Mouse (Mus musculus) intestine, embryonic 14.5 days (tissue): ENCODE results near the gene Zfc3h1. TPM values are rescaled to one million over a fixed set of nuclear protein-coding genes. Genes with fewer than 3 reads are reported as not detected.

ENCODE experiments used
- ATAC-seq: fragments of 200-750 bp; cut with Nextera tagmentation; replicated peaks from 2 replicates; pipeline ENCODE4 v1.8.0; 2017; ENCODE audit warnings: low read depth, moderate number of reproducible peaks, moderate TSS enrichment, moderate library complexity; ENCODE audit not compliant: low FRiP score, low TSS enrichment
- DNase-seq: peaks from one replicate; pipeline ENCODE4 v3.0.0-alpha.2; 2018; ENCODE audit warnings: low spot score
- H3K27ac ChIP-seq: fragments of 300-500 bp; sonication (generic); 2 replicates; pipeline ENCODE4 v1.5.1; 2014; ENCODE audit warnings: low read depth, mild to moderate bottlenecking, control low read depth
- H3K27me3 ChIP-seq: fragments of 300-500 bp; sonication (generic); replicated peaks from 2 replicates; pipeline ENCODE4 v1.6.1; 2014; ENCODE audit warnings: low read length, control low read depth; ENCODE audit not compliant: control insufficient read depth, insufficient read depth
- H3K36me3 ChIP-seq: fragments of 300-500 bp; sonication (generic); 2 replicates; pipeline ENCODE4 v1.6.1; 2014; ENCODE audit warnings: low read length, control low read depth; ENCODE audit not compliant: control insufficient read depth, insufficient read depth
- H3K4me1 ChIP-seq: fragments of 300-500 bp; sonication (generic); replicated peaks from 2 replicates; pipeline ENCODE4 v1.6.1; 2014; ENCODE audit warnings: low read length, control low read depth, mixed read lengths; ENCODE audit not compliant: control insufficient read depth, insufficient read depth
- H3K4me2 ChIP-seq: fragments of 300-500 bp; sonication (generic); 2 replicates; pipeline ENCODE4 v1.6.1; 2014; ENCODE audit warnings: low read length
- H3K4me3 ChIP-seq: fragments of 300-500 bp; sonication (generic); 2 replicates; pipeline ENCODE4 v1.5.1; 2014; ENCODE audit warnings: low read depth, low read length, control low read depth, mixed read lengths
- H3K9ac ChIP-seq: fragments of 300-500 bp; sonication (generic); 2 replicates; pipeline ENCODE4 v1.6.1; 2014; ENCODE audit warnings: mild to moderate bottlenecking, low read length
- H3K9me3 ChIP-seq: fragments of 300-500 bp; sonication (generic); 2 replicates; pipeline ENCODE4 v1.6.1; 2016; ENCODE audit warnings: low read length, control low read depth; ENCODE audit not compliant: control insufficient read depth
- WGBS: fragments of 180-500 bp; shearing (Covaris S2); extraction: QIAGEN DNeasy Blood & Tissue Kit; methylation state at CpG from one replicate; pipeline ENCODE4 v1.1.7; 2014; 5-methylcytosine and 5-hydroxymethylcytosine counted together
- polyA plus RNA-seq: library from polyadenylated mRNA; unstranded; fragments of >200 nt; fragmentation: Nextera tagmentation; extraction: Ambion mirVana; gene quantifications from 2 replicates; pipeline ENCODE4 v1.2.1, GENCODE M21; 2014

Gene Zfc3h1
- polyA plus RNA-seq, 1 experiment from 2014 or later, result 24.5 TPM

GRCm38 (mm10) chr10:115476506-115476905, 91.7 kb downstream of the Zfc3h1 start:
- no peak overlapping the region for H3K9ac ChIP-seq
- H3K27me3 ChIP-seq, result no peaks in the 10 kb centered on the region
- no peak overlapping the region for H3K4me2 ChIP-seq
- no peaks in the 10 kb centered on the region for H3K36me3 ChIP-seq
- peaks cover 9% of the 10 kb centered on the region; the same call in 1 of the 2 replicates for H3K4me1 ChIP-seq
- no peak for ATAC-seq
- peak; percentile 34 for DNase-seq
- WGBS, result 93% methylated on average over 9 of the region's 9 CpGs
- no peaks in the 10 kb centered on the region for H3K9me3 ChIP-seq
- H3K4me3 ChIP-seq, result no peak overlapping the region
- no peak overlapping the region for H3K27ac ChIP-seq

- no peak for ATAC-seq
- H3K4me2 ChIP-seq, result peak overlapping the region; percentile 44
- no peaks in the 10 kb centered on the region for H3K27me3 ChIP-seq
- H3K4me3 ChIP-seq, result no peak overlapping the region
- H3K36me3 ChIP-seq, result no peaks in the 10 kb centered on the region
- WGBS, result 19% methylated on average over 20 of the region's 20 CpGs
- H3K9me3 ChIP-seq, result no peaks in the 10 kb centered on the region
- H3K27ac ChIP-seq, result no peak overlapping the region
- no peak overlapping the region for H3K9ac ChIP-seq
- H3K4me1 ChIP-seq, result peaks cover 9% of the 10 kb centered on the region; the same call in 1 of the 2 replicates
- peak; percentile 45 for DNase-seq
Measured at GRCm38 (mm10) chr10:115478441-115479141, 93.8 kb downstream of the Zfc3h1 start.

Other genes starting within 250 kb of the Zfc3h1 start
- not detected in 2 replicates for gene Tph2, start 199.9 kb upstream of the Zfc3h1 start, polyA plus RNA-seq
- gene Tbc1d15, start 133.5 kb upstream of the Zfc3h1 start, polyA plus RNA-seq, result 64.1 and 66.1 TPM in 2 replicates
- gene Rab21, start 69.4 kb upstream of the Zfc3h1 start, polyA plus RNA-seq, result 6.9 and 7.5 TPM in 2 replicates
- gene Tmem19, start 22.5 kb upstream of the Zfc3h1 start, polyA plus RNA-seq, result 26.5 and 33.2 TPM in 2 replicates
- 17.5 and 20.3 TPM in 2 replicates for gene Thap2, start 516 bp upstream of the Zfc3h1 start, polyA plus RNA-seq
- 0.24 TPM in 1 of 2 replicates, not detected in the other for gene A930009A15Rik, start 185.0 kb downstream of the Zfc3h1 start, polyA plus RNA-seq
- 8.7 and 13.4 TPM in 2 replicates for gene Lgr5, start 202.8 kb downstream of the Zfc3h1 start, polyA plus RNA-seq